Mouse (Mus musculus): ENCODE results near the gene A930002H24Rik. TPM values are rescaled to one million over a fixed set of nuclear protein-coding genes. Genes with fewer than 3 reads are reported as not detected.

The A930002H24Rik gene
- total RNA-seq (2023; ENCODE audit: inconsistent age), result not detected in 4 replicates

DNA sequence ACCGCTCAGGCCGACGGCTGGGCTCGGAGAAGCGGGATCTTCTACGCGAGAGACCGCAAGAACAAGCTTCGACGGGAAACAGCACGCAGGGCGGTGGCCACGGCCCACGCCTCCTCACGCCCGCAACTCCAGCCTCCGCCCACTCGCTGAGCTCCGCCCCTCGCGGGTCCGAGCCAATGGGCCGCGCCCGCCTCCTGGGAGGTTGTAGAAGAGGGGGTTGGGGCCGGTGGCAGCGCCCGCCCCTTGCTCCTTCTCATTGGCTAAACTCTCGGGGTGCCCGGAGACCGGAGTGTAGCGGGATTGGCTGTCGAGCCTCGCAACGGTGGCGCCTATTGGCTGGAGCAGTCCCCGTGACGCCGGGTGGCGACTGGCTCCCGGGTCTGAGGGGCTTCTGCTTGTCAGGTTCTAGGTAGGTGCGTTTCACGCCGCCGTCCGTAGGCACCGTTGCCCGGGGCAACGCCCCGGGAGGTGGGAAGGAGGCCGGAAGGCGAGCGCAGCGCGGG is at the start of gene A930002H24Rik:
A930002H24Rik (minus strand) TSS at position 145 of the 503 bp plus-strand sequence.

DNA sequence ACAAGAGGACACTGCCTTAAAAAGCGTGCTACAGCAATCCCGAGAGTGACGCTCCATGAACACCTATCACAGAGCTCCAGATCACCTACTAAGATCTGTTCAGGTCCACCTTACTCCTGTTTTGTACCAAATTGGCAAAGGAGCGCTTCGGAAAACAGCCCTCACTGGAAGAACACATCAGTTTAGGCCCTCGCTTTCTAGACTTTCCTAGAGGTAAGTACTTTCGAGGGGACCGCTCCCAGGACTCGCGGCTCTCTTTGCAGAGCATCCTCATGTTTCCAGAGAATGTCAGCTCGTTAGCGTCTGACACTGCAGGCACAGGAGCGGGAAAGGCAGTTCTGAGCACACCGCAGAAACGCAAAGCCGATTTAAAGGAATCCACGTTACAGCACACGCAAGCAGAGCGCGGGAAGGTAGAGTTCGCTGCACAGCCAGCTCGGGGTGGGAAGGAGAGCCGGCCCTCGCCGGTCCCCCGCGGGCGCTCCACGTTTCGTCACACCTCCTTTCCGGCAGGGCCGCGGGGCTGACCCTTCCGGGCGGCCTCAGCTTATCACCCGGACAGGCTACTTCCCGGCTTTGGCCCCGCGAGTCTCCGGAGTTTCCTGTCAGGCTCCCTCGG is 470 bp downstream of the A930002H24Rik start, which contains the start of gene Fer:
Fer (plus strand) TSS at position 51 of the 619 bp plus-strand sequence.

Other genes starting within 250 kb of the A930002H24Rik start
- 1.3 to 1.6 TPM (median 1.5 TPM) in 4 replicates for gene Fer, start 729 bp downstream of the A930002H24Rik start, total RNA-seq (2023; ENCODE audit: inconsistent age)